Mouse (Mus musculus) liver, postnatal 0 days (tissue): ENCODE data around the gene Gm527. TPM values are rescaled to one million over a fixed set of nuclear protein-coding genes. Genes with fewer than 3 reads are reported as not detected.

Source experiments
- ATAC-seq: fragments of 200-750 bp; cut with Nextera tagmentation; 2 replicates; pipeline ENCODE4 v1.8.0; 2017; ENCODE audit warnings: mild to moderate bottlenecking, moderate library complexity
- DNase-seq: peaks from one replicate; pipeline ENCODE4 v3.0.0-alpha.2; 2016
- H3K27ac ChIP-seq: fragments of 300-500 bp; sonication (generic); 2 replicates; pipeline ENCODE4 v1.5.1; 2014; ENCODE audit warnings: antibody characterized with exemption, moderate library complexity, mild to moderate bottlenecking, low read depth
- H3K27me3 ChIP-seq: fragments of 300-500 bp; sonication (generic); 2 replicates; pipeline ENCODE4 v1.6.1; 2014; ENCODE audit warnings: low read length, control low read depth, mixed read lengths; ENCODE audit not compliant: insufficient read depth
- H3K36me3 ChIP-seq: fragments of 300-500 bp; sonication (generic); replicated peaks from 2 replicates; pipeline ENCODE4 v1.6.1; 2014; ENCODE audit warnings: mild to moderate bottlenecking, control low read depth, low read length, moderate library complexity, mixed read lengths; ENCODE audit not compliant: insufficient read depth
- H3K4me1 ChIP-seq: fragments of 300-500 bp; sonication (generic); 2 replicates; pipeline ENCODE4 v1.6.1; 2014; ENCODE audit warnings: antibody characterized with exemption, mild to moderate bottlenecking, control low read depth; ENCODE audit not compliant: insufficient read depth
- H3K4me2 ChIP-seq: fragments of 300-500 bp; sonication (generic); 2 replicates; pipeline ENCODE4 v1.6.1; 2014; ENCODE audit warnings: low read depth, mild to moderate bottlenecking, low read length, moderate library complexity, mixed read lengths
- H3K4me3 ChIP-seq: fragments of 300-500 bp; sonication (generic); 2 replicates; pipeline ENCODE4 v1.5.1; 2014; ENCODE audit warnings: low read depth, low read length
- H3K9ac ChIP-seq: fragments of 300-500 bp; sonication (generic); replicated peaks from 2 replicates; pipeline ENCODE4 v1.6.1; 2014; ENCODE audit warnings: mild to moderate bottlenecking, moderate library complexity
- H3K9me3 ChIP-seq: fragments of 300-500 bp; sonication (generic); 2 replicates; pipeline ENCODE4 v1.6.1; 2016; ENCODE audit warnings: mild to moderate bottlenecking, control low read depth, low read length, mixed read lengths
- CTCF ChIP-seq: sonication (generic); IDR thresholded peaks from 2 replicates; pipeline ENCODE4 v1.5.1; 2016; ENCODE audit warnings: antibody characterized with exemption, low read depth
- EP300 ChIP-seq: IDR thresholded peaks from 2 replicates; pipeline ENCODE4 v1.6.1; 2016; ENCODE audit warnings: antibody characterized with exemption, low read depth, mild to moderate bottlenecking
- WGBS: fragments of 180-500 bp; shearing (Covaris S2); extraction: QIAGEN DNeasy Blood & Tissue Kit; methylation state at CpG from one replicate; pipeline ENCODE4 v1.1.7; 2014; ENCODE audit not compliant: insufficient replicate concordance; 5-methylcytosine and 5-hydroxymethylcytosine counted together
- polyA plus RNA-seq: library from polyadenylated mRNA; unstranded; fragments of >200 nt; fragmentation: Nextera tagmentation; extraction: Ambion mirVana; gene quantifications from 2 replicates; pipeline ENCODE4 v1.2.1, GENCODE M21; 2015

The Gm527 gene
- polyA plus RNA-seq, 1 experiment from 2014 or later, result 0.69 TPM

- no peak for TF ChIP-seq EP300
- TF ChIP-seq CTCF, result no peak
- H3K27me3 ChIP-seq, result no peaks in the 10 kb centered on the region
- H3K9ac ChIP-seq, result no peak overlapping the region
- H3K4me2 ChIP-seq, result no peak overlapping the region
- H3K4me3 ChIP-seq, result no peak overlapping the region
- H3K9me3 ChIP-seq, result no peaks in the 10 kb centered on the region
- peaks cover 6% of the 10 kb centered on the region for H3K4me1 ChIP-seq
- H3K36me3 ChIP-seq, result no peaks in the 10 kb centered on the region
- H3K27ac ChIP-seq, result no peak overlapping the region
- DNase-seq (no peak), ATAC-seq (no peak)
These were observed 971 bp upstream of the Gm527 start for GRCm38 (mm10) chr12:64916735-64917134.

GRCm38 (mm10) chr12:64937493-64937892, 19.8 kb downstream of the Gm527 start:
- DNase-seq (peak; percentile 28), ATAC-seq (no peak)
- no peaks in the 10 kb centered on the region for H3K27me3 ChIP-seq
- H3K9me3 ChIP-seq, result no peaks in the 10 kb centered on the region
- TF ChIP-seq CTCF, result peak; percentile 67
- TF ChIP-seq EP300, result no peak
- no peaks in the 10 kb centered on the region for H3K4me1 ChIP-seq
- H3K9ac ChIP-seq, result no peak overlapping the region
- no peaks in the 10 kb centered on the region for H3K36me3 ChIP-seq
- H3K4me2 ChIP-seq, result no peak overlapping the region
- no peak overlapping the region for H3K4me3 ChIP-seq
- 80% methylated on average over 2 of the region's 2 CpGs for WGBS
- no peak overlapping the region for H3K27ac ChIP-seq

- no peak for DNase-seq
- no peak for TF ChIP-seq EP300
- TF ChIP-seq CTCF, result no peak
- 11% methylated on average over 4 of the region's 4 CpGs for WGBS
These were observed 46.9 kb downstream of the Gm527 start for GRCm38 (mm10) chr12:64964560-64964959.

GRCm38 (mm10) chr12:64965124-64966026, 47.7 kb downstream of the Gm527 start, which contains the start of the genes Klhl28 and Togaram1:
TSS of gene Klhl28 (minus strand) at chr12:64965534.
TSS of gene Togaram1 (plus strand) at chr12:64965804.
- peak within 1 kb of the TSS; percentile 96 for H3K4me2 ChIP-seq
- H3K9me3 ChIP-seq, result no peaks in the 10 kb centered on the region
- peaks cover 21% of the 10 kb centered on the region for H3K4me1 ChIP-seq
- H3K9ac ChIP-seq, result peak within 1 kb of the TSS; percentile 96
- H3K36me3 ChIP-seq, result 0 out of 2 replicates have a peak, but pooled peaks cover under 1% of the 10 kb centered on the region
- DNase-seq (peak; percentile 99), ATAC-seq (peak; percentile 97)
- H3K27ac ChIP-seq, result peak within 1 kb of the TSS; percentile 91
- peak within 1 kb of the TSS; percentile 96 for H3K4me3 ChIP-seq
- WGBS, result 0% methylated on average over 39 of the region's 45 CpGs
- TF ChIP-seq CTCF, result no peak
- peak; percentile 71 for TF ChIP-seq EP300
- no peaks in the 10 kb centered on the region for H3K27me3 ChIP-seq

More at GRCm38 (mm10) chr12:64964560-64964959, 46.9 kb downstream of the Gm527 start:
- Histone ChIP-seq H3K36me3 (no peaks in the 10 kb centered on the region), H3K9me3 (no peaks in the 10 kb centered on the region), H3K9ac (peak overlapping the region; percentile 61), H3K4me2 (peak overlapping the region; percentile 82), H3K27me3 (no peaks in the 10 kb centered on the region), H3K27ac (peak overlapping the region; percentile 56), H3K4me3 (peak overlapping the region; percentile 96), H3K4me1 (peaks cover 19% of the 10 kb centered on the region)
- ATAC-seq, result no peak

GRCm38 (mm10) chr12:64966101-64966631, 48.5 kb downstream of the Gm527 start:
- ATAC-seq (peak; percentile 9), DNase-seq (peak; percentile 63)
- Histone ChIP-seq H3K9ac (peak overlapping the region; percentile 96), H3K4me3 (peak overlapping the region; percentile 96), H3K36me3 (0 out of 2 replicates have a peak, but pooled peaks cover 8% of the 10 kb centered on the region), H3K27me3 (no peaks in the 10 kb centered on the region), H3K27ac (peak overlapping the region; percentile 91), H3K4me2 (peak overlapping the region; percentile 96), H3K9me3 (no peaks in the 10 kb centered on the region), H3K4me1 (peaks cover 29% of the 10 kb centered on the region)
- no peak for TF ChIP-seq CTCF
- TF ChIP-seq EP300, result no peak
- under 1% methylated on average over 44 of the region's 44 CpGs for WGBS
